Mouse (Mus musculus) spleen, postnatal 4 days (tissue): Measurements from ENCODE around the gene Usp17lb.
"Not testable (repeated sequence)": the region's sequence is repeated elsewhere in the genome, so short reads cannot be mapped to it uniquely, and the experiment has no call there.

Experiments
- DNase-seq, 2 experiments: peaks; one replicate each; pipeline ENCODE4 v3.0.0; 2022; ENCODE audit warnings: low spot score in 2 of 2

Usp17lb gene

DNA sequence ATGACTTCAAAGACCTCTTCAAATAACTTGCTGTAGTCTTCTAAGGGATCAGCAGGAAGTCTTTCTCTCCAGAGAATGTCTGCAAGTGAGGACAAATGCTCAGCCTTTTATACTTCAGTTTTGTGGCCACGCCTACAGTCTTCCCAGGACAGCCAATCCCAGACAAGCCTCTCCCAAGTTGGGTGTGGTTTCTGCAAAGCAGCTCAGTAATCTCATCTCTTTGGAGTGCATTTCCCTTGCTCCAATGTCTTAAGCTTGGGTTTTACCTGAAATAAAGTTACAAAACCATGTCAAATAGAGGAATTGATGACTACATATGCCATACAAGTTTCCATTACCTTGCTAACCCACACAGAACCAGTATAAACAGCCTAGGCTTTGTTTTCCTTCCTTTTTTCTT lies at the start of gene Usp17lb:
Gene Usp17lb (minus strand): TSS at position 101 of the 400 bp plus-strand sequence.
- DNase-seq: no peak

DNA sequence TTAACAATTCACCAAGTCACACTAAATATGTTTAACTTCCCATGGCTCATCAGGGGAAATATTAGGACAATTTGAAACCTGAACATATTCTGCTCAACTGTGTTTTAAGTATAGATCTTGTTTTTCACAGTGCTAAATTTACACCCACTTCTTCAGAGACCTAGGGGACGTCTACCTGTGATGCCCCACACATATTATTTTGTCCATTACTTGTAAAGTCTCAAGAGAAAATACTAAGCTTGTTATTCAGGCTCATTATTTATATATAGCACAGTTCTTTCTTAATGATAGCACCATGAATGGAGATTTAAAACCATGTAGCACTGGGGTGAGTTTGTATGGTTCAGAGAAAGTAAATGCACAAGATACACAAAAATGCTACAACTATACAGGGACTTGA lies 35.3 kb upstream of the Usp17lb start, which contains the start of gene Olfr665:
Gene Olfr665 (plus strand): TSS at position 301 of the 400 bp plus-strand sequence.
- no peak for DNase-seq

- no peak for DNase-seq
Measured at GRCm38 (mm10) chr7:104861381-104861780, 19.0 kb upstream of the Usp17lb start.

GRCm38 (mm10) chr7:104857683-104858082 lies 15.3 kb upstream of the Usp17lb start:
- no peak for DNase-seq

GRCm38 (mm10) chr7:104856709-104857108 lies 14.3 kb upstream of the Usp17lb start, which contains the start of gene Usp17la:
Gene Usp17la (plus strand): TSS chr7:104857009.
- not testable (repeated sequence) for DNase-seq

DNA sequence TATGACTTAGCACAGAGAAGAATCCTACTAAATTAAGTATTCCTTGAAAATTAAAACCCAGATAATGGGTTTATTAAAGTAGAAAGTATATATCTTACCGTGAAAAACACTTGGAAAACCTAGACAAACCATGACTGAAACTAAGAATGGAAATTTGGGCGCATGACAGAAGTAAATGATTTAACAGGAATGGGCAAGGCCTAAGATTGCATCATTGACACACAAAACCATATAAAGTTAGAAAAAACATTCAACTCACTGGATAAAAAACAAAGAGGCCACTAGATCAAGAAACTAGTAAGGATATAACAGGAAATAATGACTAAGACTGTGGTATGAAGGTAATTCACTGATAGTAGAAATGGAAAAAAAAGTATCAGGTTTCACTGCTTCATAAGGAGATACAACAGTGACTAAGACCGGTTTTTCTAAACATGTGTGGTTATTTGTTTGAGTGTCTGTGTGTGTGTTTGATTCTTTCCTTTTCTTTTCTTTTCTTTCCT lies 12.9 kb upstream of the Usp17lb start:
- DNase-seq: no peak

GRCm38 (mm10) chr7:104851546-104851945 lies 9.1 kb upstream of the Usp17lb start:
- not testable (repeated sequence) for DNase-seq

GRCm38 (mm10) chr7:104843731-104844287 lies 1.4 kb upstream of the Usp17lb start:
- DNase-seq: no peak

DNA sequence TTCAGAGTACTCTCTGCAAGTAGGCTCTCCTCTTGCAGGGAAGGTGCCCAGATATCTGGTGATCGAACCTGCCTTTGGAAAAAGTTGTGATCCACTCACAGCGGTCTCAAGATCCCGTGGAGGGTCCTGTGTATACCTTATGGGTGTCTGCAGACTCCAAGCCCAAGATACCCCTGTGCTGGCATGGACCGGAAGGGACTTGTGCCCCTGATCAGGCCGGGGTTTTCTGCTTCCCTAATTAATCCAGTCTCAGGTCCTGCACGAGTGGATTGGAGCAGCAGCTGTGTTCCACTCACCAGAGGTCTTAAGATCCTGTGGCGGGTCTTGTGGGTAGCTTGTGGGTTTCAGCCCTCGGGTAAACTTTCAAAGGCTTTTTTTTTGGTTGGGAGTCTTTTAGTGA lies 32.1 kb downstream of the Usp17lb start:
- DNase-seq: not testable (repeated sequence)

GRCm38 (mm10) chr7:104790796-104791195 lies 51.6 kb downstream of the Usp17lb start:
- DNase-seq: no peak
